Mouse (Mus musculus): ENCODE data around the gene Atrnl1. TPM values are rescaled to one million over a fixed set of nuclear protein-coding genes. Genes with fewer than 3 reads are reported as not detected.
A peak's percentile ranks its signal among the peaks of the same experiment; 100 is the strongest.

The Atrnl1 gene
- polyA plus RNA-seq, 1 experiment from 2014 or later = 2.6 TPM

GRCm38 (mm10) chr19:58110491-58110890 is 499.7 kb downstream of the Atrnl1 start:
- no peak overlapping the region for H3K27ac ChIP-seq (ENCODE audit: low read length)
- no peak overlapping the region for H3K4me3 ChIP-seq (ENCODE audit: low read length)
- no peak overlapping the region for H3K4me2 ChIP-seq (ENCODE audit: low read depth, low read length)
- 100% methylated on average over 3 of the region's 3 CpGs for WGBS
- H3K9me3 ChIP-seq (replicated peaks; ENCODE audit: control insufficient read depth, low read length) = no peaks in the 10 kb centered on the region
- no peaks in the 10 kb centered on the region for H3K27me3 ChIP-seq (ENCODE audit: control insufficient read depth, insufficient read depth, low read length)
- H3K4me1 ChIP-seq (ENCODE audit: control insufficient read depth, insufficient read depth, low read length) = no peaks in the 10 kb centered on the region
- ATAC-seq (replicated peaks; ENCODE audit: extremely low read depth, insufficient read depth, low FRiP score) = no peak
- H3K36me3 ChIP-seq (ENCODE audit: control insufficient read depth, insufficient read depth) = no peaks in the 10 kb centered on the region
- no peak overlapping the region for H3K9ac ChIP-seq (ENCODE audit: low read length)

- H3K27ac ChIP-seq (ENCODE audit: low read length) = no peak overlapping the region
- H3K27me3 ChIP-seq (ENCODE audit: control insufficient read depth, insufficient read depth, low read length) = no peaks in the 10 kb centered on the region
- H3K36me3 ChIP-seq (ENCODE audit: control insufficient read depth, insufficient read depth) = no peaks in the 10 kb centered on the region
- WGBS = 58% methylated on average over 6 of the region's 6 CpGs
- H3K4me3 ChIP-seq (ENCODE audit: low read length) = no peak overlapping the region
- H3K4me2 ChIP-seq (ENCODE audit: low read depth, low read length) = no peak overlapping the region
- no peaks in the 10 kb centered on the region for H3K9me3 ChIP-seq (replicated peaks; ENCODE audit: control insufficient read depth, low read length)
- H3K4me1 ChIP-seq (ENCODE audit: control insufficient read depth, insufficient read depth, low read length) = no peaks in the 10 kb centered on the region
- no peak overlapping the region for H3K9ac ChIP-seq (ENCODE audit: low read length)
- no peak for ATAC-seq (replicated peaks; ENCODE audit: extremely low read depth, insufficient read depth, low FRiP score)
Observed at GRCm38 (mm10) chr19:58111291-58111690, 500.5 kb downstream of the Atrnl1 start.

GRCm38 (mm10) chr19:58112151-58112550 is 501.3 kb downstream of the Atrnl1 start:
- ATAC-seq (replicated peaks; ENCODE audit: extremely low read depth, insufficient read depth, low FRiP score) = no peak
- H3K9ac ChIP-seq (ENCODE audit: low read length) = no peak overlapping the region
- no peak overlapping the region for H3K4me2 ChIP-seq (ENCODE audit: low read depth, low read length)
- no peaks in the 10 kb centered on the region for H3K9me3 ChIP-seq (replicated peaks; ENCODE audit: control insufficient read depth, low read length)
- 74% methylated on average over 5 of the region's 5 CpGs for WGBS
- no peaks in the 10 kb centered on the region for H3K36me3 ChIP-seq (ENCODE audit: control insufficient read depth, insufficient read depth)
- no peak overlapping the region for H3K27ac ChIP-seq (ENCODE audit: low read length)
- H3K4me3 ChIP-seq (ENCODE audit: low read length) = no peak overlapping the region
- no peaks in the 10 kb centered on the region for H3K27me3 ChIP-seq (ENCODE audit: control insufficient read depth, insufficient read depth, low read length)
- no peaks in the 10 kb centered on the region for H3K4me1 ChIP-seq (ENCODE audit: control insufficient read depth, insufficient read depth, low read length)

- WGBS = 83% methylated on average over 5 of the region's 5 CpGs
- Histone ChIP-seq H3K4me3 (ENCODE audit: low read length) (no peak overlapping the region), H3K4me2 (ENCODE audit: low read depth, low read length) (no peak overlapping the region), H3K36me3 (ENCODE audit: control insufficient read depth, insufficient read depth) (no peaks in the 10 kb centered on the region), H3K27ac (ENCODE audit: low read length) (no peak overlapping the region), H3K9ac (ENCODE audit: low read length) (no peak overlapping the region), H3K4me1 (ENCODE audit: control insufficient read depth, insufficient read depth, low read length) (peaks cover under 1% of the 10 kb centered on the region; the same call in 1 of the 2 replicates), H3K27me3 (ENCODE audit: control insufficient read depth, insufficient read depth, low read length) (no peaks in the 10 kb centered on the region), H3K9me3 (replicated peaks; ENCODE audit: control insufficient read depth, low read length) (no peaks in the 10 kb centered on the region)
- peak; percentile 90 for ATAC-seq (replicated peaks; ENCODE audit: extremely low read depth, insufficient read depth, low FRiP score)
Observed at GRCm38 (mm10) chr19:58113092-58113731, 502.4 kb downstream of the Atrnl1 start.

GRCm38 (mm10) chr19:58117595-58117994 is 506.8 kb downstream of the Atrnl1 start:
- Histone ChIP-seq H3K36me3 (ENCODE audit: control insufficient read depth, insufficient read depth) (no peaks in the 10 kb centered on the region), H3K9ac (ENCODE audit: low read length) (no peak overlapping the region), H3K4me2 (ENCODE audit: low read depth, low read length) (no peak overlapping the region), H3K9me3 (replicated peaks; ENCODE audit: control insufficient read depth, low read length) (no peaks in the 10 kb centered on the region), H3K27ac (ENCODE audit: low read length) (no peak overlapping the region), H3K4me1 (ENCODE audit: control insufficient read depth, insufficient read depth, low read length) (peaks cover 8% of the 10 kb centered on the region), H3K27me3 (ENCODE audit: control insufficient read depth, insufficient read depth, low read length) (no peaks in the 10 kb centered on the region), H3K4me3 (ENCODE audit: low read length) (no peak overlapping the region)
- WGBS = 86% methylated on average over 6 of the region's 6 CpGs
- no peak for ATAC-seq (replicated peaks; ENCODE audit: extremely low read depth, insufficient read depth, low FRiP score)

GRCm38 (mm10) chr19:58118141-58118835 is 507.5 kb downstream of the Atrnl1 start:
- no peaks in the 10 kb centered on the region for H3K36me3 ChIP-seq (ENCODE audit: control insufficient read depth, insufficient read depth)
- H3K9me3 ChIP-seq (replicated peaks; ENCODE audit: control insufficient read depth, low read length) = no peaks in the 10 kb centered on the region
- H3K27ac ChIP-seq (ENCODE audit: low read length) = no peak overlapping the region
- no peaks in the 10 kb centered on the region for H3K27me3 ChIP-seq (ENCODE audit: control insufficient read depth, insufficient read depth, low read length)
- 78% methylated on average over 19 of the region's 19 CpGs for WGBS
- H3K4me3 ChIP-seq (ENCODE audit: low read length) = no peak overlapping the region
- H3K9ac ChIP-seq (ENCODE audit: low read length) = no peak overlapping the region
- H3K4me1 ChIP-seq (ENCODE audit: control insufficient read depth, insufficient read depth, low read length) = peaks cover 8% of the 10 kb centered on the region
- 0 out of 2 replicates have a peak, but pooled peaks have one; percentile 50 for ATAC-seq (replicated peaks; ENCODE audit: extremely low read depth, insufficient read depth, low FRiP score)
- H3K4me2 ChIP-seq (ENCODE audit: low read depth, low read length) = no peak overlapping the region

GRCm38 (mm10) chr19:58118864-58119263 is 508.0 kb downstream of the Atrnl1 start:
- peaks cover 8% of the 10 kb centered on the region for H3K4me1 ChIP-seq (ENCODE audit: control insufficient read depth, insufficient read depth, low read length)
- H3K36me3 ChIP-seq (ENCODE audit: control insufficient read depth, insufficient read depth) = no peaks in the 10 kb centered on the region
- no peaks in the 10 kb centered on the region for H3K9me3 ChIP-seq (replicated peaks; ENCODE audit: control insufficient read depth, low read length)
- no peak overlapping the region for H3K9ac ChIP-seq (ENCODE audit: low read length)
- 92% methylated on average over 11 of the region's 11 CpGs for WGBS
- no peak overlapping the region for H3K4me2 ChIP-seq (ENCODE audit: low read depth, low read length)
- no peak for ATAC-seq (replicated peaks; ENCODE audit: extremely low read depth, insufficient read depth, low FRiP score)
- no peak overlapping the region for H3K27ac ChIP-seq (ENCODE audit: low read length)
- H3K27me3 ChIP-seq (ENCODE audit: control insufficient read depth, insufficient read depth, low read length) = no peaks in the 10 kb centered on the region
- no peak overlapping the region for H3K4me3 ChIP-seq (ENCODE audit: low read length)

- Histone ChIP-seq H3K4me3 (ENCODE audit: low read length) (no peak overlapping the region), H3K4me1 (ENCODE audit: control insufficient read depth, insufficient read depth, low read length) (peaks cover 8% of the 10 kb centered on the region), H3K9me3 (replicated peaks; ENCODE audit: control insufficient read depth, low read length) (no peaks in the 10 kb centered on the region), H3K27me3 (ENCODE audit: control insufficient read depth, insufficient read depth, low read length) (no peaks in the 10 kb centered on the region), H3K9ac (ENCODE audit: low read length) (no peak overlapping the region), H3K27ac (ENCODE audit: low read length) (no peak overlapping the region), H3K36me3 (ENCODE audit: control insufficient read depth, insufficient read depth) (no peaks in the 10 kb centered on the region), H3K4me2 (ENCODE audit: low read depth, low read length) (peak overlapping the region; percentile 3; the same call in 1 of the 2 replicates)
- peak; percentile 59 for ATAC-seq (replicated peaks; ENCODE audit: extremely low read depth, insufficient read depth, low FRiP score)
- 39% methylated on average over 13 of the region's 13 CpGs for WGBS
Observed at GRCm38 (mm10) chr19:58119681-58120173, 508.9 kb downstream of the Atrnl1 start.

GRCm38 (mm10) chr19:58120661-58121060 is 509.8 kb downstream of the Atrnl1 start:
- no peak overlapping the region for H3K4me3 ChIP-seq (ENCODE audit: low read length)
- WGBS = 87% methylated on average over 9 of the region's 9 CpGs
- H3K4me2 ChIP-seq (ENCODE audit: low read depth, low read length) = no peak overlapping the region
- no peaks in the 10 kb centered on the region for H3K36me3 ChIP-seq (ENCODE audit: control insufficient read depth, insufficient read depth)
- no peak for ATAC-seq (replicated peaks; ENCODE audit: extremely low read depth, insufficient read depth, low FRiP score)
- no peaks in the 10 kb centered on the region for H3K9me3 ChIP-seq (replicated peaks; ENCODE audit: control insufficient read depth, low read length)
- H3K4me1 ChIP-seq (ENCODE audit: control insufficient read depth, insufficient read depth, low read length) = peaks cover 8% of the 10 kb centered on the region
- H3K27ac ChIP-seq (ENCODE audit: low read length) = no peak overlapping the region
- H3K27me3 ChIP-seq (ENCODE audit: control insufficient read depth, insufficient read depth, low read length) = no peaks in the 10 kb centered on the region
- H3K9ac ChIP-seq (ENCODE audit: low read length) = no peak overlapping the region
